Mouse (Mus musculus) myocyte (in vitro differentiated cells): ENCODE data around the gene Hmga1.

Experiments
- CEBPB ChIP-seq: IDR thresholded peaks from 2 replicates; pipeline ENCODE4 v1.6.1; 2011; ENCODE audit warnings: mild to moderate bottlenecking, moderate library complexity; ENCODE audit not compliant: poor library complexity, insufficient read depth, severe bottlenecking
- E2F4 ChIP-seq: IDR thresholded peaks from one replicate; pipeline ENCODE4 v1.6.1; 2011; ENCODE audit warnings: mild to moderate bottlenecking, control low read depth, moderate library complexity; ENCODE audit not compliant: insufficient read depth
- POLR2A ChIP-seq: IDR thresholded peaks from one replicate; pipeline ENCODE4 v1.6.1; 2011; ENCODE audit warnings: low read depth, mild to moderate bottlenecking, control low read depth, moderate library complexity; ENCODE audit not compliant: insufficient read length
- POLR2AphosphoS2 ChIP-seq: IDR thresholded peaks from one replicate; pipeline ENCODE4 v1.6.1; 2011; ENCODE audit warnings: low read depth, control low read depth; ENCODE audit not compliant: insufficient read length
- REST ChIP-seq: IDR thresholded peaks from one replicate; pipeline ENCODE4 v1.6.1; 2011; ENCODE audit warnings: mild to moderate bottlenecking, control low read depth, moderate library complexity; ENCODE audit not compliant: insufficient read depth, insufficient read length
- TCF12 ChIP-seq: IDR thresholded peaks from one replicate; pipeline ENCODE4 v1.6.1; 2011; ENCODE audit warnings: mild to moderate bottlenecking, control low read depth; ENCODE audit not compliant: poor library complexity, insufficient read depth, severe bottlenecking

- no peak for TF ChIP-seq POLR2A
- TF ChIP-seq TCF12: no peak
- no peak for TF ChIP-seq REST
- TF ChIP-seq POLR2AphosphoS2: no peak
- no peak for TF ChIP-seq CEBPB
- no peak for TF ChIP-seq E2F4
These were observed 27.0 kb downstream of the Hmga1 start for GRCm38 (mm10) chr17:27583185-27583894.
